Mouse (Mus musculus) liver, adult 2 months (tissue): ENCODE results near the gene Smg9.

Source experiments
- CTCF ChIP-seq: fragments of 200-500 bp; IDR thresholded peaks from 2 replicates; pipeline ENCODE4 v1.5.1; 2011; ENCODE audit warnings: low read depth, low read length, control low read depth
- POLR2A ChIP-seq: fragments of 200-500 bp; IDR thresholded peaks from 2 replicates; pipeline ENCODE4 v1.6.1; 2011; ENCODE audit warnings: low read length, control low read depth; ENCODE audit not compliant: insufficient read depth; ENCODE audit errors: extremely low read depth

DNA sequence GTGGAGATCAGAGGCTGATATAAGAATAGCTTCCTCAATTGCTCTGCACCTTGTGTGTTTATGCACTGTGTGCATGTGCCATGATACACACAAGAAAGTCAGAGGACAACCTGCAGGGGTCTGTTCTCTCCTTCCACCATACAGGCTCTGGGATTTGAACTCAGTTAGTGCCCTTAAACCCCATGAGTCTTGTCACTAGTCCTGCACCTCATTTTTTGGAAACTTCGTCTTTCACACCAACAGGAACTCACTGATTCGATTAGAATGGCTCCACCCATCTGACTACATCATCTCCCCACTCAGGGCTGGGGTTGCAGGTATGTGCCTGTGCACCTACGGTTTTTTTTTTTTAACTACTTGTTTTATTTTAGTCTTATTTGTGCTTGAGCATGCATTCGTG lies 31.2 kb upstream of the Smg9 start:
- TF ChIP-seq CTCF, result no peak
- no peak for TF ChIP-seq POLR2A
